Mouse (Mus musculus) common myeloid progenitor, adult 5-6 weeks (primary cell): ENCODE measurements around the gene Gm10097. TPM values are rescaled to one million over a fixed set of nuclear protein-coding genes. Genes with fewer than 3 reads are reported as not detected.
A peak's percentile ranks its signal among the peaks of the same experiment; 100 is the strongest.

Experiments
- ATAC-seq: replicated peaks from 2 replicates; pipeline ENCODE4 v1.8.0; 2016; ENCODE audit warnings: low read depth, mild to moderate bottlenecking, moderate TSS enrichment, inconsistent platforms; ENCODE audit not compliant: poor library complexity, severe bottlenecking
- total RNA-seq: library from RNA; stranded (forward); fragments of 200-1000, 187-1606 nt; gene quantifications from 2 replicates; pipeline ENCODE4 v1.2.3, GENCODE M21; 2017

The Gm10097 gene
- total RNA-seq, 1 experiment from 2014 or later: not detected

GRCm38 (mm10) chr10:5079945-5080468 is 11.0 kb downstream of the Gm10097 start:
- ATAC-seq: peak; percentile 88

- no peak for ATAC-seq
Observed at GRCm38 (mm10) chr10:5083716-5084115, 14.7 kb downstream of the Gm10097 start.

- no peak for ATAC-seq
Observed at GRCm38 (mm10) chr10:5085792-5086191, 16.8 kb downstream of the Gm10097 start.

GRCm38 (mm10) chr10:5086329-5086728 is 17.3 kb downstream of the Gm10097 start:
- no peak for ATAC-seq

- ATAC-seq: no peak
Observed at GRCm38 (mm10) chr10:5087336-5087735, 18.3 kb downstream of the Gm10097 start.

- no peak for ATAC-seq
Observed at GRCm38 (mm10) chr10:5089133-5089532, 20.1 kb downstream of the Gm10097 start.

GRCm38 (mm10) chr10:5096996-5097753 is 28.2 kb downstream of the Gm10097 start:
- no peak for ATAC-seq

GRCm38 (mm10) chr10:5097754-5098137 is 28.8 kb downstream of the Gm10097 start:
- ATAC-seq: no peak

- no peak for ATAC-seq
Observed at GRCm38 (mm10) chr10:5110773-5111172, 41.8 kb downstream of the Gm10097 start.

GRCm38 (mm10) chr10:5116155-5116554 is 47.2 kb downstream of the Gm10097 start:
- ATAC-seq: no peak

- no peak for ATAC-seq
Observed at GRCm38 (mm10) chr10:5116720-5117119, 47.7 kb downstream of the Gm10097 start.
